In the genomic region with DNA sequence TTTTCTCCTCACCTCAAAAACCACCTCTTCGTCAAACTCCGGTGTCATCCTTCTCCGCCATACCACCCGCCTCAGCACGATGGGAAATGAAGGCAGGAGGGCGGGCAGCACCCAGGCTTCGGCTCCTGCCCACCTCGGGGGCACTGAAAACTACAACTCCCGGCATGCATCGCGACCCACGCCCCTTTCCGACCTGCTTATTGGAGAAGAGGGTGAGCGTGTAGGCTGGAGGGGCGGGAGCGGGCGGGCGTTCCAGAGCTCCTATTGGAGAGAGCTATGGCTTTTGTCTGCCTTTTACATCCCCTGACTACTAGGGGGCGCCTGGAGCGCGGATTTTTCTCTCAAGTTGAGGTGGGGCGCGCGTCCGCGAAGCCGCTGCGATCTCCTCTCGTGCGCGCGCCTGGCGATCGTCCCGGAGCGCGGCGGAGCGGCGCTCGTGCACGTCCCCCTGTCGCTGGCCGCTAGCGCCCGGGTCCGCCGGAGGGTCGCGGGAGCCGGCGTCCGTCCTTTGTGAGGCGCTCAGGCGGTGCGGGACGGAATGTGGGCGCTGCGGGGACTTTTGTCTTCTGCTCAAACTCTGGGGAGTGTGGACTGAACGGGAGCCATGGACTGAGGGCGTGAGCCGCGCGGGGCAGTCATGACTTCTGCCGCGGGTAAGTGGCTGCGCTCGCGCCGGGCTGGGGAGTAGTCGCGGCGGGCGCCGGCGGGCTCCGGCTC, we compare ENCODE assay signal across 8 mouse cellular contexts. TPM values are rescaled to one million over a fixed set of nuclear protein-coding genes. Genes with fewer than 3 reads are reported as not detected.
DNase-seq lines count a peak whose midpoint lies in the region; ATAC-seq lines count a peak whose summit lies in the region.

Vezt (minus strand) TSS at position 160 of the 717 bp plus-strand sequence.
Fgd6 (plus strand) TSS at position 344 of the 717 bp plus-strand sequence.

- no peaks in the 10 kb centered on the region for H3K27me3 ChIP-seq in hindbrain, embryonic 12.5 days

- peaks cover 19% of the 10 kb centered on the region for H3K4me1 ChIP-seq in hindbrain, embryonic 12.5 days

- peak within 1 kb of the TSS; percentile 59 for H3K4me3 ChIP-seq in hindbrain, embryonic 12.5 days

- DNase-seq in NIH3T3 (ENCODE audit: low read depth): peak; percentile 100
- peak; percentile 100 for DNase-seq in cerebellum, postnatal 10 days
- DNase-seq in frontal cortex, postnatal 10 days (ENCODE audit: low spot score in 2 of 2): peak; percentile 97 to 98
- DNase-seq in layer of hippocampus, postnatal 14 days (ENCODE audit: low spot score in 2 of 2): peak; percentile 98 to 99
- DNase-seq in lung, postnatal 14 days: peak; percentile 98
- DNase-seq in retina, adult 2 months (ENCODE audit: low read depth, low spot score): peak; percentile 99
- DNase-seq in thymus, postnatal 36 days: peak; percentile 100

- under 1% methylated on average over 77 of the region's 77 CpGs for WGBS in hindbrain, embryonic 12.5 days

- H3K27ac ChIP-seq in hindbrain, embryonic 12.5 days: peak within 1 kb of the TSS; percentile 62

- ATAC-seq in hindbrain, embryonic 12.5 days (ENCODE audit: low FRiP score): peak; percentile 99

- peaks cover under 1% of the 10 kb centered on the region; the same call in 1 of the 2 replicates for H3K36me3 ChIP-seq in hindbrain, embryonic 12.5 days

- H3K9ac ChIP-seq in hindbrain, embryonic 12.5 days: peak within 1 kb of the TSS; percentile 87

- no peaks in the 10 kb centered on the region for H3K9me3 ChIP-seq in hindbrain, embryonic 12.5 days (replicated peaks)

- peak within 1 kb of the TSS; percentile 61 for H3K4me2 ChIP-seq in hindbrain, embryonic 12.5 days (replicated peaks)

RNA-seq across cellular contexts. Expression of gene Vezt, which starts in this region (rescaled TPM):
- polyA plus RNA-seq in hindbrain, embryonic 12.5 days (2016; fragmentation: Nextera tagmentation; extraction: Ambion mirVana): 58.1 and 69.1 TPM in 2 replicates
- 10 to 100 TPM; 77.1 to 77.9 TPM for total RNA-seq in layer of hippocampus, postnatal 14 days (2021)

RNA-seq across cellular contexts. Expression of gene Fgd6, which starts in this region (rescaled TPM):
- polyA plus RNA-seq in hindbrain, embryonic 12.5 days (2016; fragmentation: Nextera tagmentation; extraction: Ambion mirVana): 5.2 TPM in 2 replicates
- total RNA-seq in layer of hippocampus, postnatal 14 days (2021): 10 to 100 TPM in 1 of 2 experiments, 1 to 10 TPM in 1; 9.7 to 10.7 TPM

Comparison
In these comparisons a context has a peak if more than half of its experiments do, and no peak if none do; other contexts are left out.
1. Peak in every context shown above with its lines: DNase-seq, ATAC-seq, H3K4me3 ChIP-seq and H3K27ac ChIP-seq.